Mouse (Mus musculus) embryonic stem cell, embryonic (primary cell): ENCODE measurements at regions not wholly inside any gene's neighbourhood (a gene's known extent, or its start where the extent isn't known, plus 50 kb on each side); places are given as distances from the start of the nearest gene placed in this dataset.

Source experiments
- CTCF ChIA-PET, 4 experiments: fragments of 300-600 bp in 2 of 4; fragments of 350-600 bp in 2 of 4; sonication (Branson Sonifier 250); formaldehyde crosslinking; loops; one replicate each; lab custom pipeline; 2022; ENCODE audit warnings: inconsistent platforms in 2 of 4; lab: Charles Lee
- POLR2A ChIA-PET, 4 experiments: fragments of 300-600 bp in 2 of 4; fragments of 350-600 bp in 2 of 4; sonication (Branson Sonifier 250); formaldehyde crosslinking; loops; one replicate each; lab custom pipeline; 2022; ENCODE audit warnings: antibody characterized with exemption in 4 of 4, inconsistent platforms in 1 of 4; lab: Charles Lee

- POLR2A ChIA-PET: no interaction called here
- CTCF ChIA-PET: no interaction called here
Measured at GRCm38 (mm10) chr15:42768396-42768795, 2634.2 kb downstream of the 9330182O14Rik start.

- ChIA-PET POLR2A (no interaction called here), CTCF (no interaction called here)
Measured at GRCm38 (mm10) chr15:42779903-42780302, 2645.7 kb downstream of the 9330182O14Rik start.

GRCm38 (mm10) chr15:42801217-42801616 lies 2667.1 kb downstream of the 9330182O14Rik start:
- ChIA-PET POLR2A (no interaction called here), CTCF (interaction anchor here in 1 of 4 experiments (0.7 kb wide), 1 partner anchor 18 kb away, joined by 3 read pairs; no protein-coding TSS in a partner anchor)

GRCm38 (mm10) chr15:42810871-42811490 lies 2676.8 kb downstream of the 9330182O14Rik start:
- ChIA-PET POLR2A (no interaction called here), CTCF (no interaction called here)

DNA sequence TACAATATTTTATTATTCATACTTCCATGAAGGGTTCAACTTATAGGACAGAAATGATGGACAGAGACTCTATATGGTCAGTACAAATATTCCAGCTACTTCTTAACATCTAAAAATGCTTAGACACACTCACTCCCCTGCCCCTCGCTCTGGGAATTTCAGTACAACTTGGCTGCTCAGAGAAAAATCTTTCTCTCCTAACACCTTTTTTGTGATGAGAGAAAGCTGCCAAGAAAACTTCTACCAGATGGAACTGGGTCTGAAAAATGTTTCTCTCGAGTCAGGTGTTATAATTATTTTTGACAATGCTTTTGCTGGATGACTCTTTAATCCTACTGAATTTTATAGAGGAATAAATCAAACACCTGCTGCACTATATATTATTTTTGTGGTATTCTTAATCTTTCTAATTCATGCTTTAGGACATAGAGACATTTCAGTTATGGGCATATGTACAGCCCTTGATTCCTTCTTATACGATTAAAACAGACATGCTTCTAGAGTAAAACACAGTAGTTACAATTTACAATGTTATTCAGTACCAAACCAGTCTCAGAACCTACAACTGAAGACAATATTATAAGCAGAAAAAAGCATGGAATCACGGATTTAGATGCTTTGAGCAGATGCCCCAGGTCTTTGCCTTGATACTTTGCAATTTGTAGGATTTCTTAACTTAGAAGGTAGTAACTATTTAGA lies 2681.0 kb downstream of the 9330182O14Rik start:
- CTCF ChIA-PET: no interaction called here
- POLR2A ChIA-PET: no interaction called here

DNA sequence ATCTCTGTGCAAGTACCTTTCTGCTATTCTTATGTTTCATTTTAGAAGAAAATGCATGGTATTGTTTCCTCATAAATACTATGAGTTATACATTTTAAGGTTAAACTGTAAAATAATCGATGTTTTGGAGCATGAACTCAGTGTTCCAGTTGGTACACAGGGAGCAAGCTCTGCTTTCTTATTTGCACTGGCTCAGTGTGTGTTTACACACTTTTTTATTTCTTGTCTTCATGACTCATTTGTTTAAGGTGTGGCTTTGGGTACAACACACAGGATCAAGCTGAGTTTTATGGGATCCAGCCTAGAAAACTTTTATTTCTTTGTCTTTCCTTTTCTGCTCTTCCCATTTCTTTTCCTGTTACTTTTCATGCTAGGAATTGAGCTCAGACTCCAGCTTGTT lies 2704.7 kb downstream of the 9330182O14Rik start:
- CTCF ChIA-PET: no interaction called here
- POLR2A ChIA-PET: no interaction called here

DNA sequence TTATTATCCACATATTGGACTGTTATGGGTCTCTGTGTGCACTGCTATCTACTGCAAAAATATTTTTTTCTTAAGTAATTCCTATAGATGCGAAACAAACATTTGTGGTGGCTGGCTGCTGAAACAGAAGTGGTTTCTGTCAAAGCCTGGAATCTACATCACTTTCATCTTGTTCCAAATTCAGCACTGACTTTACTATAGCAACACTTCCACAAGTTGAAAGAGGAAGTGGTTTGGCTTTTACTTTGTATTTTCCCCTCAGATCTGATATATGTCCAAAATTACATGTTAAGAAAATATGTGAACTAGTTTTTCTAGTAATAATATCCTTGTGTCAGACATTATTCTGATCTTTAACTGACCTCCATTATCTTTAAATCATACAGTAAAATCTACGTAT lies 2715.8 kb downstream of the 9330182O14Rik start:
- ChIA-PET POLR2A (no interaction called here), CTCF (no interaction called here)

- ChIA-PET POLR2A (interaction anchor here in 1 of 4 experiments (0.6 kb wide), 1 partner anchor 620 kb away, joined by 3 read pairs; no protein-coding TSS in a partner anchor), CTCF (no interaction called here)
Measured at GRCm38 (mm10) chr15:42872491-42872890, 2738.3 kb downstream of the 9330182O14Rik start.

GRCm38 (mm10) chr15:42894611-42895010 lies 2760.4 kb downstream of the 9330182O14Rik start:
- POLR2A ChIA-PET: no interaction called here
- CTCF ChIA-PET: no interaction called here

GRCm38 (mm10) chr15:42900056-42900455 lies 2765.9 kb downstream of the 9330182O14Rik start:
- POLR2A ChIA-PET: no interaction called here
- CTCF ChIA-PET: no interaction called here

GRCm38 (mm10) chr15:42901782-42902181 lies 2767.6 kb downstream of the 9330182O14Rik start:
- CTCF ChIA-PET: no interaction called here
- POLR2A ChIA-PET: no interaction called here

DNA sequence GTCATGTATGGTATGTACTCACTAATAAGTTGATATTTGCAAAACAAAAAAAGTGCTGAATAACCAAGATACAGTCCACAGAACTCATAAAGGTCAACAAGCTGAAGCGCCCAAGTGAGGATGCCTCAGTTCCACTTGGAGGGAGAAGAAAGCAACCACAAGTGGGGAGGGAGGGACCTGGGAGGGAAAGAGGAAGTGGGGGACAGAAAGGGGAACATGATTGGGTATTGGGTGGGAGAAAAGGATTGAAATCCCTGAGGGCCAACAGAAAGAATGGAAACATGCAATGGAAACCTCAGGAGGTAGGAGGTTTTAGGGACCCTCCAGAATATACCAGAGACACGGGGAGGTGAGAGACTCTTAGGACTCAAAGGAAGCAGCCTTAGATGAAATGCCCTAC lies 2777.2 kb downstream of the 9330182O14Rik start:
- ChIA-PET CTCF (interaction anchor here in 1 of 4 experiments (0.6 kb wide), 1 partner anchor 1031 kb away, joined by 6 read pairs; no protein-coding TSS in a partner anchor), POLR2A (no interaction called here)

DNA sequence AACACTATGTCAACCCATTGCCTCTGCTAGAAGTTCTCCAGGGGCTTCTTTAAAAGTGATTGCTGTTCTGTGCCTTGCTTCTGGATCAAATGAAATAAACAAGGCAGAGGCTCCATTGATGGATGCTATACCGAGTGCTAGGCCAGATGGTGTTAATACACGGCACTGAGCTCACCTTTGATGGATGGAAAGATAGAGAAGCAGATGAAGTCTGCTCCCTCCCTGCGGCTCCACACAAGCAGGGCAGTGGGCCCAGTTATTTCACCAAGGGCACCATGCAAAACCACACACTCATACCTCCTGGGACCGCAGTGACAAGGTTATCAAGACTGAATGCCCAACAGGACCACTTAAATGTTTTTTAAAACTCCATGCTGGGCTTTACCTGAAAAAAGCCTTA lies 2778.7 kb downstream of the 9330182O14Rik start:
- ChIA-PET CTCF (no interaction called here), POLR2A (no interaction called here)

- ChIA-PET POLR2A (no interaction called here), CTCF (no interaction called here)
Measured at GRCm38 (mm10) chr15:42913285-42913684, 2779.1 kb downstream of the 9330182O14Rik start.

- ChIA-PET POLR2A (no interaction called here), CTCF (interaction anchor here in 1 of 4 experiments (0.7 kb wide), 1 partner anchor 963 kb away, joined by 3 read pairs; no protein-coding TSS in a partner anchor)
Measured at GRCm38 (mm10) chr15:42914099-42914498, 2779.9 kb downstream of the 9330182O14Rik start.

- ChIA-PET POLR2A (no interaction called here), CTCF (no interaction called here)
Measured at GRCm38 (mm10) chr15:42915195-42915594, 2781.0 kb downstream of the 9330182O14Rik start.

DNA sequence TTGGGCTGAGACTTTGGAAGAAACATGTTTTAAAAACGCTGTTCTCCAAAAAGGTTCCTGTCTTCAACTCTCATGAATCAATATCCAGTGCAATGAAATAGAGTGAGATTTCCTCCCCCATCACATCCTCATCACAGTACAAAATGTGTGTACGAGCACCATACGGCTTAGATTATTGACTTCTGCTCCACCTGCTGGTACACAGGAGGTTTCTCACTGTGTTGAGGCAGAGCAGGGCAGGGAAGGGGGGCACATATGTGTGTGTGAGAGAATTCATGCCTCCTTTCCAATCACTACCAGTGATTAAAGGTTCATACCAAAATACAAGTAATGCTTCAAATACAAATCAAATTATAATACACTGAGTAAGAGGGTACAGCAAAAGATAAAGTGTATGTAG lies 2787.5 kb downstream of the 9330182O14Rik start:
- ChIA-PET CTCF (no interaction called here), POLR2A (no interaction called here)

DNA sequence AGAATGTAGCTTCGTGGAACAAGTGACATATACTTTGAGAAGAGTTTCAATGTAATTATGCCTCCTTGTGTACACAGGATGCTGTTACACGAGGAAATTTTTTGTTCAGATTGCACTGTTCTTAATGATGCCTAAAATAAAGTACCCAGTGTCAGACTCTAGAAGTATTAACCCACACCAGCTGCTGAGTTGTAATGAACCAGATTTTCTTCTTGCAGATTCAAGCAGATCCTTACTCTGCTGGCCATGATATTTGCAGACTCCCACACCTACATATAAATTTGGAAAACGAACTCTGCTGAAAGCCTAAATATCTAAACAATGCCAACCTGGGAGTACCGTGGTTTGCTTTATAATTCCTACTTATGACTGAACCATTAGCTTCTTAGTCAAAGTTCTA lies 2794.2 kb downstream of the 9330182O14Rik start:
- POLR2A ChIA-PET: no interaction called here
- CTCF ChIA-PET: no interaction called here

GRCm38 (mm10) chr15:42944610-42945009 lies 2810.4 kb downstream of the 9330182O14Rik start:
- ChIA-PET POLR2A (no interaction called here), CTCF (no interaction called here)

DNA sequence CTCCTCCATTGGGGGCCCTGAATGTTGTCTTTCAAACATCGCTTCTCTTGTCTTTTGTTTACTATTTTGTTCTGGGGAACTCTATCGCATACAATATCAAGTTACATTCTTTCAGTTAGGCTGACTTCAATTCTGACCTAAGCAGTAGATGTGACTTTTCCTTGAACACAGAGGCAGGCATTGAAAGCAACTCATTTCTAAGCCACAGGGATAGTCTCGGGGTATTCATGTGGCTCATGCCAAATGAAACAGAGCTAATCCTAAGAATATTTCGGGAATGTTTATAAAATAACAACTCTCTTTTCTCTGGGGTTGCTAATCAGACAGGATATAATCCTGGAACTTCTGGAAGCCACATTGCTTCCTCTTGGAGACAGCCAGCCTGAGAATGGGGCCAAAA lies 2821.0 kb downstream of the 9330182O14Rik start:
- ChIA-PET CTCF (no interaction called here), POLR2A (no interaction called here)
